22 mouse cellular contexts compared by ENCODE assay signal in the genomic region with DNA sequence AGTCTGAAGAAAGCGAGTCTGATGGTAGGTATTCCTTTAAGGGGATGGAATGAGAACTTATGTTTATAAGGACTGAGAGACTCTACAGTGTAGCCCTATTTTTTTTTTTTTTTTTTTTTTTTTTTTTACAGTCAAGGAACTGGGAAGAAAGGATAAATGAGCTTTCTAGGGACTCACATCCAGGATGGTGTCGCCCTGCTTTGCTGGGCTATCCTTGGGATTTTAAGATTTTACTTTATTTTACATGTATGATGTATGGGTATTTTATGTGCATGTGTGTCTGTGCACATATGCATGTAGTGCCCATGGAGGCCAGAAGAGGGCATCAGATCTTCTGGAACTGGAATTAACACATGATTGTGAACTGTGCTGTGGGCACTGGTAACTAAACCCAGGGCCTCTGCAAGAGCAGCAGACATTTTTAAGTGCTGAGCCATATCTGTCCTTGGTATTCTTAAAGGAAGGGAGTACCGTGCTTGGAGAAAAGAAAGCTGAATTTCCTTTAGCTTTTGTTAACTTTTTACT. TPM values are rescaled to one million over a fixed set of nuclear protein-coding genes. Genes with fewer than 3 reads are reported as not detected.
A peak's percentile ranks its signal among the peaks of the same experiment; 100 is the strongest.
DNase-seq lines count a peak whose midpoint lies in the region; ATAC-seq and TF ChIP-seq lines count a peak whose summit lies in the region.
"Had no signal": no experiment of that assay in that cellular context is flagged by ENCODE, and none has a peak within 500 bp of the region (broad histone marks: within the 10 kb centered on the region; RNA-seq: fewer than 3 reads in every experiment).

No protein-coding gene starts in this region.

- H3K4me3 ChIP-seq in liver, embryonic 14.5 days (ENCODE audit: insufficient read depth in 1 of 2, low read depth in 2 of 2, low read length in 2 of 2) = no peak overlapping the region
- no peak overlapping the region for H3K4me3 ChIP-seq in liver, embryonic 12.5 days
- no peak overlapping the region for H3K4me3 ChIP-seq in G1E (ENCODE audit: low read depth, low read length)
- H3K4me3 ChIP-seq: embryonic facial prominence, embryonic 13.5 days; forebrain, embryonic 10.5 days; hindbrain, embryonic 10.5 days had no signal

- H3K9ac ChIP-seq in liver, embryonic 14.5 days (replicated peaks) = no peak overlapping the region
- no peak overlapping the region for H3K9ac ChIP-seq in liver, embryonic 12.5 days
- H3K9ac ChIP-seq: embryonic facial prominence, embryonic 13.5 days had no signal

- no peaks in the 10 kb centered on the region for H3K9me3 ChIP-seq in liver, embryonic 14.5 days (ENCODE audit: control insufficient read depth, low read length)
- no peaks in the 10 kb centered on the region for H3K9me3 ChIP-seq in liver, embryonic 12.5 days (replicated peaks)
- H3K9me3 ChIP-seq in G1E (replicated peaks) = peaks cover 4% of the 10 kb centered on the region

- no peak overlapping the region for H3K4me2 ChIP-seq in liver, embryonic 14.5 days (ENCODE audit: low read depth)
- no peak overlapping the region for H3K4me2 ChIP-seq in liver, embryonic 12.5 days
- H3K4me2 ChIP-seq: embryonic facial prominence, embryonic 13.5 days had no signal

- 77% methylated on average over 3 of the region's 3 CpGs for WGBS in liver, embryonic 14.5 days (ENCODE audit: insufficient replicate concordance)
- 80% methylated on average over 3 of the region's 3 CpGs for WGBS in liver, embryonic 12.5 days (ENCODE audit: insufficient replicate concordance)

- TF ChIP-seq EP300 in liver, embryonic 14.5 days (IDR thresholded peaks at IDR 0.05; ENCODE audit: low read depth) = no peak

- DNase-seq in CD4-positive, CD25-positive, alpha-beta regulatory T cell, adult 2 months (ENCODE audit: low read depth, low spot score) = peak; percentile 18
- no peak for DNase-seq in liver, embryonic 14.5 days (ENCODE audit: low read depth in 3 of 3, low spot score in 3 of 3)
- DNase-seq in G1E (ENCODE audit: low spot score) (no peak), adipocyte (ENCODE audit: low spot score) (no peak)
- DNase-seq in layer of hippocampus, postnatal 36 days = no peak
- DNase-seq: adrenal gland, adult 8-10 months; cerebellum, adult 11-12 months; cerebellum, postnatal 36 days; kidney, postnatal 14 days; thymus, adult 18-20 months had no signal

- no peak for ATAC-seq in CD4-positive, CD25-positive, alpha-beta regulatory T cell, adult 4 months
- ATAC-seq in liver, embryonic 14.5 days (ENCODE audit: insufficient read depth) = no peak
- ATAC-seq in liver, embryonic 12.5 days = no peak
- ATAC-seq in G1E (ENCODE audit: extremely low read depth, insufficient number of reproducible peaks, low FRiP score, poor library complexity, severe bottlenecking) = no peak
- 0 out of 2 replicates have a peak, but pooled peaks have one; percentile 30 for ATAC-seq in megakaryocyte-erythroid progenitor cell, adult 5-6 weeks (replicated peaks; ENCODE audit: low FRiP score, low TSS enrichment, poor library complexity, severe bottlenecking)
- ATAC-seq: midbrain, embryonic 16.5 days had no signal

- H3K27me3 ChIP-seq in liver, embryonic 14.5 days (ENCODE audit: control insufficient read depth, insufficient read depth, low read length) = no peaks in the 10 kb centered on the region
- no peaks in the 10 kb centered on the region for H3K27me3 ChIP-seq in liver, embryonic 12.5 days (replicated peaks)
- no peaks in the 10 kb centered on the region for H3K27me3 ChIP-seq in G1E (ENCODE audit: insufficient read depth, low read length)
- H3K27me3 ChIP-seq: embryonic facial prominence, embryonic 13.5 days had no signal

- H3K27ac ChIP-seq in liver, embryonic 14.5 days = no peak overlapping the region
- no peak overlapping the region for H3K27ac ChIP-seq in liver, embryonic 12.5 days
- H3K27ac ChIP-seq: embryonic facial prominence, embryonic 13.5 days; forebrain, embryonic 10.5 days; hindbrain, embryonic 10.5 days had no signal

- no peaks in the 10 kb centered on the region for H3K4me1 ChIP-seq in liver, embryonic 14.5 days (replicated peaks; ENCODE audit: control insufficient read depth in 2 of 2, insufficient read depth in 2 of 2, low read length in 1 of 2)
- H3K4me1 ChIP-seq in liver, embryonic 12.5 days = no peaks in the 10 kb centered on the region
- H3K4me1 ChIP-seq in G1E (ENCODE audit: insufficient read depth, low read depth, low read length) = no peaks in the 10 kb centered on the region
- H3K4me1 ChIP-seq: embryonic facial prominence, embryonic 13.5 days; forebrain, embryonic 10.5 days; hindbrain, embryonic 10.5 days had no signal

- TF ChIP-seq CTCF in liver, embryonic 14.5 days (IDR thresholded peaks at IDR 0.05; ENCODE audit: low read depth) = peak; percentile 38; the same call in 1 of the 2 replicates
- TF ChIP-seq CTCF in G1E (IDR thresholded peaks at IDR 0.05; ENCODE audit: low read depth, low read length) = 0 out of 2 replicates have a peak, but pooled peaks have one; percentile 22

- peaks cover 15% of the 10 kb centered on the region for H3K36me3 ChIP-seq in liver, embryonic 14.5 days (replicated peaks; ENCODE audit: control insufficient read depth, insufficient read depth, low read depth)
- peaks cover 64% of the 10 kb centered on the region for H3K36me3 ChIP-seq in liver, embryonic 12.5 days
- peaks cover 77% of the 10 kb centered on the region for H3K36me3 ChIP-seq in G1E (replicated peaks)

RNA-seq across cellular contexts. Expression of a gene that starts 20.4 kb away (rescaled TPM):
- polyA plus RNA-seq in CD4-positive, CD25-positive, alpha-beta regulatory T cell, adult 4 months (2017; shearing (Covaris generic)) = 10 to 100 TPM; 15.0 to 18.4 TPM
- 2.5 and 4.7 TPM in 2 replicates for polyA plus RNA-seq in liver, embryonic 14.5 days (2012; rRNA removed)
- 4.6 and 5.4 TPM in 2 replicates for polyA plus RNA-seq in liver, embryonic 14.5 days (2014; fragmentation: Nextera tagmentation; extraction: Ambion mirVana)
- 10.6 and 11.1 TPM in 2 replicates for polyA plus RNA-seq in liver, embryonic 12.5 days (2016; fragmentation: Nextera tagmentation; extraction: Ambion mirVana)
- 45.3 and 49.5 TPM in 2 replicates for total RNA-seq in G1E (2014; fragmentation: Nextera tagmentation)
- 30.8 and 33.8 TPM in 2 replicates for total RNA-seq in G1E (2017)
- 6.4 and 6.7 TPM in 2 replicates for polyA plus RNA-seq in G1E (2012)
- total RNA-seq in megakaryocyte-erythroid progenitor cell, adult 5-6 weeks (2014; fragmentation: Nextera tagmentation) = 16.9 and 19.3 TPM in 2 replicates
- 16.0 and 18.5 TPM in 2 replicates for total RNA-seq in megakaryocyte-erythroid progenitor cell, adult 5-6 weeks (2017)
- 10 to 100 TPM; 19.8 to 21.5 TPM for total RNA-seq in layer of hippocampus, postnatal 36 days (2021)

RNA-seq across cellular contexts. Expression of a gene that starts 49.2 kb away (rescaled TPM):
- 10 to 100 TPM; 10.0 to 10.8 TPM for polyA plus RNA-seq in CD4-positive, CD25-positive, alpha-beta regulatory T cell, adult 4 months (2017; shearing (Covaris generic))
- 2.3 and 2.8 TPM in 2 replicates for polyA plus RNA-seq in liver, embryonic 14.5 days (2012; rRNA removed)
- 3.7 and 4.0 TPM in 2 replicates for polyA plus RNA-seq in liver, embryonic 14.5 days (2014; fragmentation: Nextera tagmentation; extraction: Ambion mirVana)
- 6.1 and 7.5 TPM in 2 replicates for polyA plus RNA-seq in liver, embryonic 12.5 days (2016; fragmentation: Nextera tagmentation; extraction: Ambion mirVana)
- 68.8 and 70.1 TPM in 2 replicates for total RNA-seq in G1E (2014; fragmentation: Nextera tagmentation)
- total RNA-seq in G1E (2017) = 26.1 and 28.9 TPM in 2 replicates
- polyA plus RNA-seq in G1E (2012) = 4.8 and 6.4 TPM in 2 replicates
- total RNA-seq in megakaryocyte-erythroid progenitor cell, adult 5-6 weeks (2014; fragmentation: Nextera tagmentation) = 5.4 and 7.1 TPM in 2 replicates
- 6.7 and 11.7 TPM in 2 replicates for total RNA-seq in megakaryocyte-erythroid progenitor cell, adult 5-6 weeks (2017)
- 10 to 100 TPM; 34.9 to 39.8 TPM for total RNA-seq in layer of hippocampus, postnatal 36 days (2021)

RNA-seq across cellular contexts. Expression of a gene that starts 49.3 kb away (rescaled TPM):
- polyA plus RNA-seq in CD4-positive, CD25-positive, alpha-beta regulatory T cell, adult 4 months (2017; shearing (Covaris generic)) = 10 to 100 TPM; 17.1 to 18.0 TPM
- polyA plus RNA-seq in liver, embryonic 14.5 days (2012; rRNA removed) = 7.7 and 10.2 TPM in 2 replicates
- 13.2 and 15.4 TPM in 2 replicates for polyA plus RNA-seq in liver, embryonic 14.5 days (2014; fragmentation: Nextera tagmentation; extraction: Ambion mirVana)
- polyA plus RNA-seq in liver, embryonic 12.5 days (2016; fragmentation: Nextera tagmentation; extraction: Ambion mirVana) = 26.6 and 28.5 TPM in 2 replicates
- total RNA-seq in G1E (2014; fragmentation: Nextera tagmentation) (65.3 and 67.5 TPM in 2 replicates), G1E (2017) (24.2 and 26.2 TPM in 2 replicates)
- 5.9 and 7.0 TPM in 2 replicates for polyA plus RNA-seq in G1E (2012)
- 21.6 and 27.2 TPM in 2 replicates for total RNA-seq in megakaryocyte-erythroid progenitor cell, adult 5-6 weeks (2014; fragmentation: Nextera tagmentation)
- 20.1 and 22.8 TPM in 2 replicates for total RNA-seq in megakaryocyte-erythroid progenitor cell, adult 5-6 weeks (2017)
- total RNA-seq in layer of hippocampus, postnatal 36 days (2021) = 10 to 100 TPM; 10.1 to 10.8 TPM

RNA-seq across cellular contexts. Expression of a gene that starts 50.8 kb away (rescaled TPM):
- polyA plus RNA-seq in CD4-positive, CD25-positive, alpha-beta regulatory T cell, adult 4 months (2017; shearing (Covaris generic)) = not detected
- polyA plus RNA-seq in liver, embryonic 14.5 days (2012; rRNA removed) = not detected in 2 replicates
- polyA plus RNA-seq in liver, embryonic 14.5 days (2014; fragmentation: Nextera tagmentation; extraction: Ambion mirVana) = not detected in 2 replicates
- not detected in 2 replicates for polyA plus RNA-seq in liver, embryonic 12.5 days (2016; fragmentation: Nextera tagmentation; extraction: Ambion mirVana)
- not detected in 2 replicates for total RNA-seq in G1E (2014; fragmentation: Nextera tagmentation)
- 0.06 and 0.16 TPM in 2 replicates for total RNA-seq in G1E (2017)
- polyA plus RNA-seq in G1E (2012) = not detected in 2 replicates
- not detected in 2 replicates for total RNA-seq in megakaryocyte-erythroid progenitor cell, adult 5-6 weeks (2014; fragmentation: Nextera tagmentation)
- not detected in 2 replicates for total RNA-seq in megakaryocyte-erythroid progenitor cell, adult 5-6 weeks (2017)
- not detected for total RNA-seq in layer of hippocampus, postnatal 36 days (2021)
- total RNA-seq: layer of hippocampus, postnatal 14 days had no signal
- polyA plus RNA-seq: brain, embryonic 14.5 days; embryonic facial prominence, embryonic 13.5 days; forebrain, embryonic 10.5 days; hindbrain, embryonic 10.5 days; intestine, embryonic 14.5 days; limb, embryonic 11.5 days; midbrain, embryonic 16.5 days; neural tube, embryonic 11.5 days had no signal
